Mouse (Mus musculus) heart, embryonic 16.5 days (tissue): ENCODE results near the gene AL607142.1. TPM values are rescaled to one million over a fixed set of nuclear protein-coding genes. Genes with fewer than 3 reads are reported as not detected.

Experiments used
- ATAC-seq: fragments of 200-750 bp; cut with Nextera tagmentation; replicated peaks from 2 replicates; pipeline ENCODE4 v1.8.0; 2017; ENCODE audit warnings: moderate number of reproducible peaks; ENCODE audit not compliant: insufficient read depth, low FRiP score; ENCODE audit errors: extremely low read depth
- H3K27ac ChIP-seq: fragments of 300-500 bp; sonication (generic); 2 replicates; pipeline ENCODE4 v1.5.1; 2014; ENCODE audit warnings: mild to moderate bottlenecking, low read length, control low read depth, moderate library complexity
- H3K27me3 ChIP-seq: fragments of 300-500 bp; sonication (generic); 2 replicates; pipeline ENCODE4 v1.6.1; 2014; ENCODE audit warnings: low read length, mixed read lengths; ENCODE audit not compliant: control insufficient read depth, insufficient read depth
- H3K36me3 ChIP-seq: fragments of 300-500 bp; sonication (generic); 2 replicates; pipeline ENCODE4 v1.6.1; 2014; ENCODE audit not compliant: control insufficient read depth, insufficient read depth
- H3K4me1 ChIP-seq: fragments of 300-500 bp; sonication (generic); 2 replicates; pipeline ENCODE4 v1.6.1; 2014; ENCODE audit warnings: low read length, mixed read lengths; ENCODE audit not compliant: control insufficient read depth, insufficient read depth
- H3K4me2 ChIP-seq: fragments of 300-500 bp; sonication (generic); 2 replicates; pipeline ENCODE4 v1.6.1; 2014; ENCODE audit warnings: low read depth, mild to moderate bottlenecking, control low read depth, low read length
- H3K4me3 ChIP-seq: fragments of 300-500 bp; sonication (generic); 2 replicates; pipeline ENCODE4 v1.5.1; 2014; ENCODE audit warnings: mild to moderate bottlenecking, control low read depth, low read length
- H3K9ac ChIP-seq: fragments of 300-500 bp; sonication (generic); 2 replicates; pipeline ENCODE4 v1.6.1; 2014; ENCODE audit warnings: low read length, control low read depth
- H3K9me3 ChIP-seq: fragments of 300-500 bp; sonication (generic); replicated peaks from 2 replicates; pipeline ENCODE4 v1.6.1; 2016; ENCODE audit warnings: low read length; ENCODE audit not compliant: control insufficient read depth
- WGBS: fragments of 180-500 bp; shearing (Covaris S2); extraction: QIAGEN DNeasy Blood & Tissue Kit; methylation state at CpG from one replicate; pipeline ENCODE4 v1.1.7; 2014; 5-methylcytosine and 5-hydroxymethylcytosine counted together
- polyA plus RNA-seq: library from polyadenylated mRNA; unstranded; fragments of >200 nt; fragmentation: Nextera tagmentation; extraction: Ambion mirVana; gene quantifications from 2 replicates; pipeline ENCODE4 v1.2.1, GENCODE M21; 2015

Gene AL607142.1
- polyA plus RNA-seq, 1 experiment from 2014 or later, result not detected

GRCm38 (mm10) chr4:120071842-120072507 lies 7.2 kb downstream of the AL607142.1 start:
- H3K36me3 ChIP-seq, result no peaks in the 10 kb centered on the region
- H3K9ac ChIP-seq, result no peak overlapping the region
- no peak for ATAC-seq
- no peak overlapping the region for H3K27ac ChIP-seq
- no peak overlapping the region for H3K4me2 ChIP-seq
- H3K9me3 ChIP-seq, result no peaks in the 10 kb centered on the region
- no peak overlapping the region for H3K4me3 ChIP-seq
- H3K27me3 ChIP-seq, result no peaks in the 10 kb centered on the region
- peaks cover 33% of the 10 kb centered on the region for H3K4me1 ChIP-seq
- 62% methylated on average over 15 of the region's 15 CpGs for WGBS

DNA sequence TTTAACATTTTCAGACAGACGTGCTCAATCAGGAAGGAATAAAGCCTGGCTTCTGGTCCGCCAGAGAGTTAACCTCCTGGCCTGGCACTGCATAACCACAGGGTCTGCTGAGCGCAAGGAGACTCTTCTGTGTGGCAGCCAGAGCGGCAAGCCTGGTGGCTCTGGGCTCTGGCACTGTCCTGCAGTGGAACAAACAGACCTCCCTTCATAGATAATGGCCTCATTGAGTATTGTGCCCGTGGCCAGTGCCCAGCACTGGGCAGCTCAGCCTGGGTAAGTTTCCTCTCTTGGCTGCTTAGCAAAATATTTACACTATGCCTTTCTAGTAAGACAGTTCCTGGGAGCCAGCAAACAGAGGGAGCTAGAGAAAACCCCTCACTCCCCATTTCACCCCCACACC lies 9.3 kb downstream of the AL607142.1 start:
- no peak overlapping the region for H3K4me3 ChIP-seq
- no peaks in the 10 kb centered on the region for H3K36me3 ChIP-seq
- H3K4me2 ChIP-seq, result no peak overlapping the region
- peaks cover 25% of the 10 kb centered on the region for H3K4me1 ChIP-seq
- peak overlapping the region; percentile 23; the same call in 1 of the 2 replicates for H3K9ac ChIP-seq
- no peaks in the 10 kb centered on the region for H3K9me3 ChIP-seq
- no peaks in the 10 kb centered on the region for H3K27me3 ChIP-seq
- no peak for ATAC-seq
- WGBS, result 63% methylated on average over 5 of the region's 5 CpGs
- no peak overlapping the region for H3K27ac ChIP-seq

DNA sequence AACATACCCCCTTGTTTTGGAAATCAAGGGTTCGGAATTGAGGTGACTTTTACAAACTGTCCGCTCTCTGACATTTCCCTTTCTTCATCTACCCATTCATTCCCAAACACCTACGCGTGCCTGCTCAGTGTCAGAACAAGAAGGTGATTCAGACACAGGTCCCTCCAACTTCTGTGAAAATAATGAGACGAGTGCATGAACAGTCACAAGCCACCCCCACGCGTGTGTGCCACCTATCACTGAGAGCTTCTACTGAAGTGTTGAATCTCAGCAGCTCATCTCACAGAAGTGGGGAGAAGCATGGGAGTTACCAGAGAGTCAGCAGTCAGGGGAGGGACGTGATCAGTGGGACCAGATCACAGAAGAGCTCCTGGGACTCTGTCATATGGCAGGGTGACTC lies 12.5 kb downstream of the AL607142.1 start:
- Histone ChIP-seq H3K27ac (no peak overlapping the region), H3K9me3 (no peaks in the 10 kb centered on the region), H3K27me3 (no peaks in the 10 kb centered on the region), H3K4me2 (no peak overlapping the region), H3K9ac (no peak overlapping the region), H3K4me3 (no peak overlapping the region), H3K36me3 (no peaks in the 10 kb centered on the region), H3K4me1 (peaks cover 2% of the 10 kb centered on the region; the same call in 1 of the 2 replicates)
- no peak for ATAC-seq
- WGBS, result 79% methylated on average over 8 of the region's 8 CpGs

DNA sequence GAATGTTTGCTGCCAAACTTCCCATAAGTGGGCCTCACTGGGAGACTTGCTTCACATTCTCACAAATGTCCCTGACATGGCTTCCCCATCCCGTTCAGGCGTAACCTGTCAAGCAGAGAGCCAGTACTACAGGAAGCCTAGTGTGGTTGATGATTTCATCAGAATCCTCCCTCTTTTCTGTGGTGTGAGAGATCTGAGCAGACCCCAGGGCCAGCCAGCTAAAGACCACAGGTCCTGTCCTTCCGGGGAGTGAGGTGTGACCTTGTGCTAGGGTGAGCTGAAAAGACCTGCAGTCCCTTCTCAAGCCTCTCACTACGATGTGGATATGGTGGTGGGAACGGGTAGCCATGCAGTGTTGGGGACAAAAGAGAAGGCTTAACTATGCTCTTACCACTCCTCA lies 17.7 kb downstream of the AL607142.1 start:
- H3K27ac ChIP-seq, result no peak overlapping the region
- H3K27me3 ChIP-seq, result no peaks in the 10 kb centered on the region
- H3K4me2 ChIP-seq, result no peak overlapping the region
- H3K4me1 ChIP-seq, result no peaks in the 10 kb centered on the region
- WGBS, result 72% methylated on average over 5 of the region's 5 CpGs
- H3K4me3 ChIP-seq, result no peak overlapping the region
- H3K9me3 ChIP-seq, result no peaks in the 10 kb centered on the region
- no peak for ATAC-seq
- H3K36me3 ChIP-seq, result no peaks in the 10 kb centered on the region
- no peak overlapping the region for H3K9ac ChIP-seq

DNA sequence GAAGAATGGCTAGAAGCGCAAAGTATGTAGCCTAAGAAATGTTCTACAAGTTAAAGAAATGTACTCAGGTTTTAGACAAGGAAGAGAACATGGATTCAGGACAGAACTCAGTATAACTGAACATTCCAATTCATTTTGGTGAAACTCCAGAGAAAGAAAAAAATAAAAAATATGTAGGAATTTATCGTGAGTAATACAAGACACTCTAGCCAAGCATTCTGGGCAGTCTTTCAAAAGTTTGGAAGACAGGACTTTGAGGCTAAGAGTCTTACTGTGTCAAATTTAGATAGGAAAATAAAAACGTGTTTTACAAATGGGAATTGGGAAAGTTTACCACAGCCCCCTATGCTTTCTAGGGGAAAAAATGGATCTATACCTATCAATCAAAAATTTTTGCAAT lies 18.9 kb downstream of the AL607142.1 start:
- H3K4me2 ChIP-seq, result no peak overlapping the region
- no peak overlapping the region for H3K27ac ChIP-seq
- WGBS, result 71% methylated on average over 3 of the region's 3 CpGs
- no peak overlapping the region for H3K4me3 ChIP-seq
- H3K4me1 ChIP-seq, result no peaks in the 10 kb centered on the region
- H3K9ac ChIP-seq, result no peak overlapping the region
- no peaks in the 10 kb centered on the region for H3K27me3 ChIP-seq
- H3K9me3 ChIP-seq, result no peaks in the 10 kb centered on the region
- no peaks in the 10 kb centered on the region for H3K36me3 ChIP-seq
- no peak for ATAC-seq

GRCm38 (mm10) chr4:120089536-120089935 lies 24.7 kb downstream of the AL607142.1 start:
- Histone ChIP-seq H3K4me1 (peaks cover 12% of the 10 kb centered on the region), H3K4me2 (no peak overlapping the region), H3K9ac (no peak overlapping the region), H3K27ac (no peak overlapping the region), H3K9me3 (no peaks in the 10 kb centered on the region), H3K4me3 (no peak overlapping the region), H3K36me3 (no peaks in the 10 kb centered on the region), H3K27me3 (no peaks in the 10 kb centered on the region)
- WGBS, result 81% methylated on average over 8 of the region's 8 CpGs
- no peak for ATAC-seq

- Histone ChIP-seq H3K9ac (no peak overlapping the region), H3K27me3 (no peaks in the 10 kb centered on the region), H3K9me3 (no peaks in the 10 kb centered on the region), H3K36me3 (no peaks in the 10 kb centered on the region), H3K4me2 (no peak overlapping the region), H3K27ac (peak overlapping the region; percentile 66), H3K4me3 (no peak overlapping the region), H3K4me1 (peaks cover 12% of the 10 kb centered on the region)
- ATAC-seq, result peak; percentile 72; the same call in 1 of the 2 replicates
- 64% methylated on average over 1 of the region's 1 CpGs for WGBS
Observed at GRCm38 (mm10) chr4:120091997-120092783, 27.4 kb downstream of the AL607142.1 start.

DNA sequence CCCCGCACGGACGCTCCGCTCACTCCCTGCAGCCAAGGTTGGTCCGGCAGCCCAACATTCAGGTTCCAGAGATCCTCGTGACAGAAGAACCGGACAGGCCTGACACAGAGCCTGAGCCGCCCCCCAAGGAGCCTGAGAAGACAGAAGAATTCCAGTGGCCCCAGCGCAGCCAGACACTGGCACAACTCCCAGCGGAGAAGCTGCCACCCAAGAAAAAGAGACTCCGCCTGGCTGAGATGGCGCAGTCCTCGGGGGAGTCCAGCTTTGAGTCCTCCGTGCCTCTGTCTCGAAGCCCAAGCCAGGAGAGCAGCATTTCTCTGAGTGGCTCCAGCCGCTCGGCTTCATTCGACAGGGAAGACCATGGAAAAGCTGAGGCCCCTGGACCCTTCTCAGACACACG lies 32.1 kb downstream of the AL607142.1 start:
- Histone ChIP-seq H3K9ac (no peak overlapping the region), H3K4me2 (no peak overlapping the region), H3K27me3 (no peaks in the 10 kb centered on the region), H3K36me3 (peaks cover 9% of the 10 kb centered on the region; the same call in 1 of the 2 replicates), H3K4me3 (no peak overlapping the region), H3K4me1 (peaks cover 7% of the 10 kb centered on the region), H3K27ac (no peak overlapping the region), H3K9me3 (peaks cover 7% of the 10 kb centered on the region)
- ATAC-seq, result no peak
- WGBS, result 86% methylated on average over 19 of the region's 19 CpGs

- H3K4me2 ChIP-seq, result no peak overlapping the region
- H3K27ac ChIP-seq, result no peak overlapping the region
- ATAC-seq, result no peak
- no peaks in the 10 kb centered on the region for H3K27me3 ChIP-seq
- no peak overlapping the region for H3K4me3 ChIP-seq
- H3K9me3 ChIP-seq, result peaks cover 7% of the 10 kb centered on the region
- H3K36me3 ChIP-seq, result peaks cover 9% of the 10 kb centered on the region; the same call in 1 of the 2 replicates
- no peak overlapping the region for H3K9ac ChIP-seq
- no peaks in the 10 kb centered on the region for H3K4me1 ChIP-seq
Observed at GRCm38 (mm10) chr4:120101186-120101585, 36.4 kb downstream of the AL607142.1 start.
